Mouse (Mus musculus) testis, adult 2 months (tissue): ENCODE measurements at regions not wholly inside any gene's neighbourhood (a gene's known extent, or its start where the extent isn't known, plus 50 kb on each side); places are given as distances from the start of the nearest gene placed in this dataset.

ENCODE experiments used
- CTCF ChIP-seq: fragments of 200-500 bp; IDR thresholded peaks from 2 replicates; pipeline ENCODE4 v1.5.1; 2012; ENCODE audit warnings: low read depth, mild to moderate bottlenecking, inconsistent platforms, low read length, moderate library complexity; ENCODE audit not compliant: control insufficient read depth, insufficient read depth, insufficient replicate concordance
- POLR2A ChIP-seq: fragments of 200-500 bp; IDR thresholded peaks from 2 replicates; pipeline ENCODE4 v1.6.1; 2012; ENCODE audit warnings: low read depth, mild to moderate bottlenecking, inconsistent platforms, low read length, moderate library complexity; ENCODE audit not compliant: control insufficient read depth

- TF ChIP-seq CTCF (no peak), POLR2A (no peak)
These were observed 152.5 kb upstream of the Ctnnb1 start for GRCm38 (mm10) chr9:120776456-120777001.
